Mouse (Mus musculus) erythroid progenitor cell, adult 5-6 weeks (primary cell): ENCODE measurements around the gene Lrba. TPM values are rescaled to one million over a fixed set of nuclear protein-coding genes. Genes with fewer than 3 reads are reported as not detected.

Experiments used
- ATAC-seq: replicated peaks from 2 replicates; pipeline ENCODE4 v1.8.0; 2016; ENCODE audit warnings: moderate number of reproducible peaks, mild to moderate bottlenecking, moderate TSS enrichment, inconsistent platforms; ENCODE audit not compliant: poor library complexity, low FRiP score, severe bottlenecking
- total RNA-seq, 2 experiments: library from RNA; stranded (forward) in 1 of 2; stranded (reverse) in 1 of 2; fragments of 150-400 nt in 1 of 2; fragments of 186-747, 209-891 nt in 1 of 2; gene quantifications; 2 replicates each; pipeline versions ENCODE4 v1.2.3 to v1.2.4; 2015 to 2017; ENCODE audit warnings: low replicate concordance in 2 of 2

Gene Lrba
- total RNA-seq, 2 experiments from 2014 or later = 50.7 to 53.0 TPM

DNA sequence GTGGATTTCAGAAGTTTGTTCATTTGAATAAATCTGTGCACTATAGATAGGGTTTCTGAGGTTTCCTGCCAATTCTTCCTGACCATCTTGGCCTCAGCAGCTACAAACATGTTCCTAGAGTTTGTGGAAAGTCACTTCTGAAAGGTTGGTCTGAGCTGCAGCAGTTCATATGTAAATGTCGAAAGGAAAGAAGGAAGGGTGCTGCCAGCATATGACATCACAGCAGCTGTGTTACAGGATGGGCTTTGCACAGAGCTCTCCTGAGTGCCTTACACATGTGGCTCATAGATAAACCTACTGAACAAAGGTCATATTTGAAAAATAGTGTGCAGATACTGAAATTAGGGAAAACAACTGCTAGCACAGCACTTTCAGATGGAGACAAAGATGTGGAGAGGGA lies 411.5 kb downstream of the Lrba start:
- no peak for ATAC-seq

DNA sequence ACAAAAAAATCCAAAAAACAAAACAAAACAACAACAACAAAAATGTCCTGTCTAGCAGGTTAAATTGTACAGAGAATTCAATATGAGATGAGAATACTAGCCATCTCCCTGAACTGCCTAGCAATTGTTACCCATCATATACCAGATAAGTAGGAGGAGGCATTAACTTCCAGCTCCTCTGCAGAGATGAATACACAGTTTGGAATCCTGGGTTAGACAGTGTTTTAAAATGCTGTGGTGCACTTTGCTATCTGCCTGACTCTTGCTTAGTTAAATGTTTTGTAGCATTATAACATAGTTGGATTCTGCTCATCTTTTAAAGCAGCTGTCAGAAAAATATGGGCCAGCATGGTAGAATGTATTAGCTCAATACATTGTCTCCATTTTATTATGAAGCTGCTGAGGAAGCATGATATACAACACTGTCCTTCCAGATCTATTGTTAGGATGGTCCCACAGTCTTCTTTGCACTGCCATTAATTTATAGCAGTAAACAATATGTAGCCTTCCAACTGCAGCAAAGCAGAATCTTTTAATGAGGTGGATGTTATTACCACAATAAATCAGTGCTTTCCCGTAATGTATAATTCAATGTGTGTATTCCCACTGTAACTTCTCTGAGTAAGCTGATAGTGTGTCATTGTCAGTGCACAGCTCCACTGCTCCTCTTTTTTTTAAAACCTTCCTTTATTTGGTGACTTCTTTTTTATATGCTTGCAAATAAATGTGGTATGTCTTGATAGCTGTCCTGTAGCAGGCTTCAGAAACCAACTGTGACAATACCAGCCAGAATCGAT lies 414.3 kb downstream of the Lrba start:
- no peak for ATAC-seq

DNA sequence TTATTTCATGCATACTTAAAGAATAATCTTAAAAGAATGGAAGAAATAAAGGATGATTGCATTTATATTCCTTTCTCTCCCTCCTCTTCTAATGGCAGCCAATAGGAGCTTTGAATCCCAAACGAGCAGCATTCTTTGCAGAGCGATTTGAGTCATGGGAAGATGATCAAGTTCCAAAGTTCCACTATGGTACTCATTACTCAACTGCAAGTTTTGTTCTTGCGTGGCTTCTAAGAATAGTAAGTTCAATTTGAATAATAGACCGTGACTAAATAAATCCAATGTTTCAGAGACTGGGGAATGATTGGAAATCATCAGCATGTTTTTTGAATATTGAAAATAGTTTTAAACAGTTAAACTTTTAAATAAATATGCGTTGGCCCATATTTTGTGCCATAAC lies 416.9 kb downstream of the Lrba start:
- ATAC-seq = no peak

DNA sequence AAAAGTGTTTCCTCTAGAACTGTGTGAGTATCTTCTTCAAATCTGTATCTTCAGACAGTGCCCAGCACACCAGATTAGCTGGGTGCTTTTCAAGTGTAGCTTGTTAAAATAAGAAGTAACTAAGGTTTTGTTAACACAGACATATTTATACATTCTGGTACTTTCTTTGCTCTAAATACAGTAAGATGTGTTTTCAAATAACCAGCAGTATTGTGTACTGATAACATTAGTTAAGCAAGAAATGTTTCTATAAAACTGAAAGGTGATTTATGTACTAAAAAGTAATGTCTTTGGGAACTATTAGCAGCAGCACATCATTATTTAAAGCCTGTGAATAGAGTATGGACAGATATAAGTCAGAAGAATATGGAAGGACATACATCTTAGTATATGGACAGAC lies 417.3 kb downstream of the Lrba start:
- no peak for ATAC-seq

DNA sequence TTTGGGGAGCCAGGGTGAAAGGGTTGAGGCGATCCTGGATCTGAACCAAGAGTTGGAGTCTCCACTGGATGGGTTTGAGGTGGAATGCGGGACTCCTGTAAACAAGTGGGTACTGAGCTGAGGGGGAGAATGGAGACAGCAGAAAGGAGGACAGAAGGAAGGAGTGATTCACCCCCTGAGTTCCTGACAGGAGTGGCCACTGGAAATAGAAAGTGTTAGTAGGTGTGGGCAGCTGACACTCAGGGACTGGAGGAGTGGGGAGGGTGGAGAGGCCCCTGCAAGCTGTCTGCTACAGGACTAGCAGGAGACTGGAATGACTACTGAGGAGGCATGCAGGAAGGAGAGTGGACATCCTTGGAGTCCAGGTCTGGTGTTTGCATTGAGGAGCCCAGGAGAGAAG lies 422.3 kb downstream of the Lrba start:
- ATAC-seq = no peak

DNA sequence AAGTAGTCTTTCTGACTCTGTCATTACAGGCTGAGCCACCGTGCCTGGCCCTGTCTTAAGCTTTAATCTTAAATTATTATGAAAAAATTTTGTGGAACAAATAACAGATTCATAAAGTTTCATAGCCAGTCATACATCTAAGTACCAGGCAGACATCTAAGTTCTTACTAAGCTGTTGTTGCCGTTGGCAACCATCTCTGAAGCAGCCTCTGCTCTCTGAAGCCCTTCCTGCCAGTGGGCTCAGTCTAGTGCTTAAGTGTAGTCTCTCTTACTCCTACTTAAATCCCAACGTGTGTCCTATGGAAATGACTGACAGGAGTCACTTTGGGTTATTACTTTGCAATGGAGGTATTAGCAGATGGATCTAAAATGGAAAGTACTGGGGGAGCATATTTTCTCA lies 426.5 kb downstream of the Lrba start:
- ATAC-seq = no peak

DNA sequence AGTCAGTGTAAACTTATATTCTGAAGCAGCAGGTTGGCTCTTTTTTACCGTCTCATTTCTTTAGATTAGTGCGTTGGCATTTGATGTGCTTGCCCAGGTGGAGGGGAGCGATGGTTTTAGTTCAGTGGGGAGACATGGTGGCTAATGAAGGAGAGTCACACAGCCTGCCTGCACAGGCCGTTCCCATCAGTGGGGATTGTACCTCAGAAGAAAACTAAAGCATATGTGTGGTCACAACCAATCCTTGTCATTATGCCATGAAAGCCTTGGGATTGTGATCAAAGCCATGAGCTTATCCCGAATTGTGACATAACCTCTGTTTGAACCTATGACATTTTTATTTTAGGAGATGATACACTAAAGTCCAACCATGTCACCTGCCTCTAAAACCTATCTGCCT lies 434.8 kb downstream of the Lrba start:
- ATAC-seq = no peak

DNA sequence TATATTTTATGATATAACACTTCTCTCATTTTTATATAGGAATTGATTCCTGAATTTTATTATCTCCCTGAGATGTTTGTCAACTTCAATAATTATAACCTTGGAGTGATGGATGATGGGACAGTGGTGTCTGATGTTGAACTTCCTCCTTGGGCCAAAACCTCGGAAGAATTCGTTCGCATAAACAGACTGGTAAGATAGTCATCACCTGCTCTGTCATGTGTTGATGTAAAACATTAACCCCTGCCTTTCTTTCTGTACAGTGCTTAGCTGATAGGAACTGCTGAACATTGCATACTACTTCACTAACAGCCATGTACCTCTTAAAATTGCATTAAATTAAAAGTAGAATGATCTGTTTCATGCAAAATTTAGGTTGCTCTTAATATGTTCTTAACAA lies 439.9 kb downstream of the Lrba start:
- ATAC-seq = no peak

DNA sequence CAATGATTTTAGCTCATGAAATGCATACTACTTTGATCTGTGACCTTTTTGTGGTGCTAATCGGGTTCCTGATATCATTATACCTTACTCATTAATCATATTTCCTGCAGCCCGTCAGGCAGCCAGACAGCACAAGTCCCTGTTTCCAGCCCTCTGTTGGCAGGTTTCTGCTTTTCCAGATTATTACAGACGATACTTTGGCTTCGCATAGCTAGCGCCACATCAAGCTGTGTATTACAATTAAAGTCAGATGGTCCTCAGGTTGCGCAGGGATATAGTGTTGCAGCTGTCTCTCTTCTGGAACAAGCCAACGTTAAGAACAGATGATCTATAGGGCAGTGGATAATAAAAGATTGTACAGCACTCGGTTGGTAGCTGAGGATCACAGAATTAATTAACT lies 443.7 kb downstream of the Lrba start:
- ATAC-seq = no peak

DNA sequence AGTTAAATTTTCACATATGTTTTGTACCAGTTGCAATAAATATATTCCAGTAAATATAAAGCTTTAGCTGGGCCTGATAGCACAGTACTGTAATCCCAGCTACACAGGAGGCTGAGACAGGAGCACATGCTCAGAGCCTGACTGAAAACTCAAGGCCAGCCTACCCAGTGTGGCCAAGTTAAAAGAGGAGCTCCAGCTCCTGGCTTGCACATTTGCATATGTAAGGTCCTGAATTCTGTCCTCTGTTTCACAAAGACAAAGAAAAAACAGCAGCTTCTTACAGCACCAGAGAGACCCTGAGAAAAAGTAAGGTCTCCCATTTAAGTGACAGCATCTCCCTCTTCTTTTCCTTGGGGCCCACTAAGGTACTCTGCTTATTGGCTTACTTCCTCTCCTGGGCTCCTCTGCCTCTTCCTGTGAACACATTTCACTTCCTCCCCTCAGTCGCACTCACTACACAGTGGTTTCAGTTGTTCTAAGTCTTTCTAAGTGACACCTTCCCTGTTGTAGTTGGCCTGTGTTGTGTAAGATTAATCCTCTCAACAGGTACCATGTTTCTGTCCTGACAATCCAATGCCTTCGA lies 453.2 kb downstream of the Lrba start:
- ATAC-seq = no peak

DNA sequence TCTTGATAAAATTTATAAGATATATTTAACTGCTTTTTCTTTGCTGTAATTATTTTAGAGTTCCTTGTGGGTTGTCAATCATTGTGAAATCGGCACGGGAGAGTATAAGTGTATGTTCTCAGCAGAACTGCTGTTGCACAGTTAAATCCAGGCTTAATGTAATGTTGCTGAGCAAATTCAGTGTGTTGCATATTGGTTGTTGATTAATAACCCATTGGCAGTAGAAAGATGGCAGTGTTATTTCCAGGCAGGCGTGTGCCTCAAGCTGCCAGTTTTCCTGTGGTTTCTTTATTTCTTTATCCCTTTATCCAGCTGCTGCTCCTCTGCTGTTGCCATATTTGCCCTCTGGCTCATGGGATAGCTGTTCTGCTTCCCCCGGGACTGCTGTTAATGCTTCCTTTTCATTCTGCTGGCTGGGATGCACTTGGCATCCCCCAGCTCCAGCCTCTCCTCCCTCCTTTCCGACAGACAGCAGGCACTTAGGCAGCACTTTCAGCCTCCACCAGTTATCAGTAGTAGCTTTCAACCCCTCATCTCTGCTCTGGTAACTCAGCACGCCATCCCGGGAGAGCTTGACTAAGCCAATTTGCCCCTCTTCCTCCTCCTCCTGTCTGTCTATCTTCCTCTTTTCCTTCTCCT lies 463.2 kb downstream of the Lrba start:
- ATAC-seq = no peak

DNA sequence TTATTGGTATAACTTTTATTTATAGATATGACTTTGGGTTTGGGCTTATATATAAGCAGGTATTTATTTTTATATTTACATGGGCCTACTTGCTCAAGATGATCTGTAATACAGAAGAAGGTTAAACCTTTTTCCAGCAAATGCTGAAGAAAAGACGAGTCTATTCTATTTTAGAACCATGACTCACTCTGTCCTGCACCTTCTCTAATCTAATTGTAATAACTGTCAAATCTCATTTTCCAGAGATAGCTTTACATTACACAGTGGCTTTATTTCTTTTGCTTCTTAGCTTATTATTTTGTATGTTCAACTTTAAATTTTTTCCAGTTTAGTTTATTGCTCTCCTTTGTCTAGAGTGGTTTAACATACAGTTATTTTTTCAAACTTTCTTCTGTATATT lies 464.0 kb downstream of the Lrba start:
- no peak for ATAC-seq

DNA sequence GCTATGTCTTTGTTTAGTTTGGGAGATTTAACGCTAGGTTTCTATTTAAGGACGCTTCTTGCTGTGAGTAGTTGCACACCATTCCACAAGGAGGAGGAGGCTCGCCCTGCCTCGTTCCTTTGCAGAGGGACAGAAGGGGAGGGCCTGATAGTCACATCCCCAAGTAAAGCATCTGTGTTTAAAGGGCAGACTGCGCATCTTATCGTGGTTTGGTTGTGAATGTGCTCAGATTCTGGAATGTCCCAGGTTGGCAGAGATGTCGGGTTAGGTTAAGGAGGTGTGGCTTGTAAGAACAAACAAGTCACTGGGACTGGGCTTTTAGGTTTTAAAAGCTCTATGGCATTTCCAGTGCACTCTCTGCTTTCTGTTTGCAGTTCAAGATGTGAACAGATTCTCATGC lies 464.8 kb downstream of the Lrba start:
- no peak for ATAC-seq

DNA sequence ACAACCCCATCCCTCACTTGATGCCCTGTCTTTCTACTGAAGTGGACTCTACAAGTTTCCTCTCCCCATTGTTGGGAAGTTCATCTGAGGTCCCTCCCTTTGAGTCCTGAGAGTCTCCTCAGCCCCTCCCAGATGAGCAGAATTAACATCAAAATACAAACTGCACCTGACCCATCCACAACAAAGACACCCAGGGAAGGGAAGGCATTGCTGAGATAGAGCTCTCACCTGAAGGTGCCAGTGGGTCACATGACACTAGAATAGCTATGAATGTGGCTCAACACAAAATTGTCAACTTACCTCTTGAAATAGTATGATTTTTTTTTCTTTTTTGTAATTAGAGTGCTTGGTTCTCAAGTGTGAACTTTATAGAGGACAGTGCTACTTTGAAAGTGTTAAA lies 468.3 kb downstream of the Lrba start:
- no peak for ATAC-seq

DNA sequence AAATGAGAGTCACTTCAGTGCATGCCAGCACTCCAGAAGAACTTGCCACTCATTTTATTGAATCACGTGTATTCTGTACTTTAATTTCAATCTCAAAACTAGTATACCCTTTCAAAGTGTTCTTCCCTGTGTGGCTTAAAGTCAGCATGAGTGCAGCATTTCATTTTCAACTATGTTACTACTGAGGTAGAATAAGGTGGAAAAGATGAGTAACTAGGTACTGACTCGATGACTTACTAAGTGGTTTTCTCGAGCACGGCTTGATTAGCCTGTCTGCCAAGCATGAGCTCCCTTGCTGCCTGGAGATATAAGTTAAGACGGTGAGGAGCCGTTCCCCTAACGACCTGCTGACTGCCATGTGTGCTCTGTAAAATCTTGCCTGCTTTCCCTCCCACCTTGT lies 469.1 kb downstream of the Lrba start:
- ATAC-seq = no peak

DNA sequence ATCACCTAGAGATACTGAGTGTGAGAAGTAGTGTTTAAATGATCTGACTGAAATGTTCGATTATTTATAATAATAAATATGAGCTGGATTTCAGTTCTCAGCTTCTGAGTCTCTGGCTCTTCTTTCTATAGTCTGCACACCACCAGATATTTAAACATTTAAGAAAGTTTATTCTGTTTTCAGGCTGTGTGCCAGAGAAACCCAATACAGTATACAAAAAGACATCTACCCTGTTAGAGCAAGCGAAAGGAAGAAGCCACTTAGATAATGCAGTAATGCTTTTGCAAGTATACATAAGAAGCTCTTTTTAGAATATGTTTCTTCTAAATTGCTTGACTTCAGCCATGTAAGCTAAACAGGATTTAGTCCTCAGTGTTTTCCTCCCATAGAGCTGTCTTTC lies 474.5 kb downstream of the Lrba start:
- ATAC-seq = no peak

DNA sequence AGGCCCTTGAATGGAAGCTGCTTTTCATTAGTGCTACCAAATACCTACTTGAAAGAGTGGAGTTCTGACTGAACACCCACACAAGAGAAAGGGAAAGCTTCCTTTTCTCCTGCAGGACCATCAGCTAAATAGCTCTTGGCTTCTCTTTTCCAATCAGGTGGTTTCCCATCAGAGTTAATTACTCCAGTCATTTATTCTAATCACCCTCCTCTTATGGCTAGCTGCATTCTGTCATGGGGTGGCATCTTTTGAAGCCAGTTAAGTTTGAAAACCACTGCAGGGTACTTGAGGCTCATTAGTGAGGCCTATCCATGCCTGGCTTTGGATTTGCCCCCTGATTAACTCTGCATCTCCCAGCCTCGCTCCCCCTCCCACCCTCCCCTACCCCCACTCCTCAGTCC lies 476.7 kb downstream of the Lrba start:
- no peak for ATAC-seq

DNA sequence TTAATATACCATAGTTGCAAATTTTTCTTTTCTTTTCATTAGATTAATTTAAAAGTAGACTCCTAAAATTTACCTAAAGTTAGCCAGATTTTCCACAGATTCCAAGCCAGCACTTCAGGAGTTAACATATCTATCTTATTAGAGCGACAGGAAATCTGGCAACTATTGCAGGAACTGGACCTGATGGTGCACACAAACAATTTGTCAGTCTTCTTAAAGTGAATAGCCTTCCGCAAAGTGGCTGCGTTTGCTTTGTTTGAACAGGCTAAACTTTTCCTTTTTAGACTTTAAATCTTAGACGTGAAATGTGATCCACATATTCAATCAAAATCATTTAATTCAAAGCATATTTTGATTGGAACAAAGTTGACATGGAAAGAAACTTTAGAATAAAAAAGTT lies 485.0 kb downstream of the Lrba start:
- ATAC-seq = no peak

DNA sequence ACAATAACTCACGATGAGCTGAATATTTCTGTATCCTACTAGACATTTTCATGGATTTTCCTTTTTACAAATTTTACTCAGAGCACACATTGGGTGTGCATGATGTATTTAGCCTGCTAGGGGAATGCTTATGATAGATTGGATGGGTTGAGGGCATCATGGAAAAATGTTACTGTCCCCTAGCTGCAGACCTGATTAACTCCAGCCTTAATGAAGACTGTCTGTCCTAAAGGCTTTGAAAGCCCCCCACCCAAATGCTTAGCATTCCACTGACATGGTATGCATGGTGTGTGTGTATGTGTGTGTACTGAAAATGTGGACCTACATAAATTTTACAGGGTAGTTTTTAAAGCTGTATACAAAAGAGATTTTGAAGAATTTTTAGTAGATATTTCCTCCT lies 487.1 kb downstream of the Lrba start:
- no peak for ATAC-seq

DNA sequence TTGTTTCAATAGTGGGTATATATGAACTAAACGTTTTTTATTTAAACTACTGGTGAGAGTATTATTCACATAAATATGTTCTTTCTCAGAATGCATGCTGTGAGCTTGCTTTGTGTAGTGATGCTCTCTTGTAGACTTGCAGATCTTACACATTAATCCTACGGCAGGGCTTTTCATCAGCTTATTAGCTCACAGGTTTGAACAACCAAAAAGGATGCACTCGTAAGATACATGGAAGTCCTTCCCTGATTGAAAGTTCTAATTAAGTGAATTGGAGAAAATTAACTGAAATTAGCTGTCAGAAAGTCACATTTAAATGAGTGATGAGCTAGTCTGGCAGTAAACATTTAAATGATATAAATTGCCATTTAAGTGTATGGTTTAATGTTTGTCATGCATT lies 488.3 kb downstream of the Lrba start:
- ATAC-seq = no peak

DNA sequence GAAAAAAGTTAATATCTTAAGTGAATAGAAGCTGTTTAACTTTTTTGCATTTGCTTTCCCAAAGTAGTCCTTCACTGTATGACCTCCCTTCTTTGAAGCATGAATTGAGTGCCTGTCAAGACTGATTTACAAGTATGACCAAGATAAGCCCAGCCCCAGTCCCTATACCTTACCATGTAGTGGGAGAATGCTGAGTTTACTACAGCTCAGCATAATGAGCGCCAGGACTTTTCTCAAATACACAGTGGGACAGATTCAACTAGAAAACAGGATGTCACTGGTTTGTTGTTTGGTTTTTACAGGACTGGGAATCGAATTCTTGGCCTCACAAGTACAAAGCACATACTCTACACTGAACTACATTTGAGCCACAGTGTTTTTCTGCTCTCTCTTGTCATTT lies 490.0 kb downstream of the Lrba start:
- no peak for ATAC-seq
